Mouse (Mus musculus): ENCODE data around the gene Ifna4. TPM values are rescaled to one million over a fixed set of nuclear protein-coding genes. Genes with fewer than 3 reads are reported as not detected.
"Not testable (repeated sequence)": the region's sequence is repeated elsewhere in the genome, so short reads cannot be mapped to it uniquely, and the experiment has no call there.

Gene Ifna4
- polyA plus RNA-seq (2015; fragmentation: Nextera tagmentation; extraction: Ambion mirVana) = not detected in 2 replicates

DNA sequence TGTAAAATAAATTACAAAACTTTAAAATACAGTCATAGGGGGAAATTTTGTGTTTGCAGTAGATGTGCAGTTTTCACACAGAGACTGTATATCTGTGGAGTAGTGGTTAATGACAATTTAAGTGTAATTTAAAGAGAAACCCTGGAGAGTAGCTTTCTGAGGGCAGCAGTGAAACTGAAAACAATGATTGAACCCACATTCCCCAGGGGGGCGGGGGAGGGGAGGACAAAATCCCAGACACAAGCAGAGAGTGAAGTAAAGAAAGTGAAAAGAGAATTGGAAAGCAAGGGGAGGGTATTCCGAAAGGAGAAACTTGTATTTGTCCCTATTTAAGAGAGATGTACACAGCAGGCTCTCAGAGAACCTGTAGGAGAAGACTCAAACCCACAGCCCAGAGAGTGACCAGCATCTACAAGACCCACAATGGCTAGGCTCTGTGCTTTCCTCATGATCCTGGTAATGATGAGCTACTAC is at the start of gene Ifna4:
Gene Ifna4, plus strand, starts transcription at position 424 of the 474 bp plus-strand sequence.
- TF ChIP-seq CTCF (IDR thresholded peaks at IDR 0.05) = no peak
- TF ChIP-seq EP300 (IDR thresholded peaks at IDR 0.05) = no peak
- no peaks in the 10 kb centered on the region for H3K9me3 ChIP-seq (ENCODE audit: low read length)
- H3K4me2 ChIP-seq (replicated peaks; ENCODE audit: low read depth, low read length) = no peak within 1 kb of the TSS
- H3K4me3 ChIP-seq (ENCODE audit: low read depth, low read length) = no peak within 1 kb of the TSS
- H3K9ac ChIP-seq (replicated peaks; ENCODE audit: low read depth) = no peak within 1 kb of the TSS
- no peaks in the 10 kb centered on the region for H3K27me3 ChIP-seq (replicated peaks; ENCODE audit: insufficient read depth, low read length)
- H3K4me1 ChIP-seq (ENCODE audit: insufficient read depth, low read depth, low read length) = no peaks in the 10 kb centered on the region
- H3K36me3 ChIP-seq (ENCODE audit: insufficient read depth, low read length) = no peaks in the 10 kb centered on the region
- no peak for ATAC-seq
- no peak for DNase-seq (ENCODE audit: low spot score)
- no peak within 1 kb of the TSS for H3K27ac ChIP-seq (ENCODE audit: low read length)
- WGBS = 72% methylated on average over 2 of the region's 2 CpGs

- DNase-seq (ENCODE audit: low spot score); ATAC-seq: not testable (repeated sequence)
- WGBS = 0% methylated on average over 6 of the region's 52 CpGs
These were observed 47.6 kb upstream of the Ifna4 start, which contains the start of gene Gm13275 for GRCm38 (mm10) chr4:88793936-88794675. Gene Gm13275, plus strand, starts transcription at chr4:88794487.

DNA sequence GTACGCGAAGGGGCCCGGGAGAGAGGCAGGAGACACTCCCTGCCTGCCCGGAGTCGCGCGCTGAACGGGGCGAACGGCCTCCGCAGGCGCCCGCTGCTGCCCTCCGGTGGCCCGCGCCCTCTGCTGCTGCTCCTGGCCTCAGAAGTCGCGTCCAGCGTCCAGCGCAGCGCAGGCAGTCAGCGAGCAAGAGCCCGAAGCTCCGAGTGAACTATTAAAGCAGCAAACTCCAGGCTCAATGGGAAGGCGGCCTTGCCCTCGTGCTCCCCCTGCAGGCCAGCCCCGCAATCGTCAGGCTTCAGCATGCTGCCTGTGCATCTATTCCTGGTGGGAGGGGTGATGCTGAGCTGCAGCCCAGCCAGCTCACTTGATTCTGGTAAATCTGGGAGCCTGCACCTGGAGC is 44.6 kb upstream of the Ifna4 start, which contains the start of gene Gm13279:
Gene Gm13279, plus strand, starts transcription at position 301 of the 400 bp plus-strand sequence.
- no CpG with 5 or more reads among the region's 28 CpGs for WGBS
- H3K9me3 ChIP-seq (ENCODE audit: low read length) = not testable (repeated sequence)

More at GRCm38 (mm10) chr4:88793936-88794675, 47.6 kb upstream of the Ifna4 start, which contains the start of gene Gm13275:
- not testable (repeated sequence) for H3K9ac ChIP-seq (replicated peaks; ENCODE audit: low read depth); H3K36me3 ChIP-seq (ENCODE audit: insufficient read depth, low read length); H3K9me3 ChIP-seq (ENCODE audit: low read length); H3K27me3 ChIP-seq (replicated peaks; ENCODE audit: insufficient read depth, low read length); H3K4me1 ChIP-seq (ENCODE audit: insufficient read depth, low read depth, low read length); H3K4me2 ChIP-seq (replicated peaks; ENCODE audit: low read depth, low read length); H3K27ac ChIP-seq (ENCODE audit: low read length); H3K4me3 ChIP-seq (ENCODE audit: low read depth, low read length)
- TF ChIP-seq CTCF (IDR thresholded peaks at IDR 0.05) = peak; percentile 49

GRCm38 (mm10) chr4:88799365-88799764 is 42.3 kb upstream of the Ifna4 start, which contains the start of gene Gm13285:
Gene Gm13285, plus strand, starts transcription at chr4:88799665.
- H3K4me2 ChIP-seq (replicated peaks; ENCODE audit: low read depth, low read length); H3K27ac ChIP-seq (ENCODE audit: low read length); H3K36me3 ChIP-seq (ENCODE audit: insufficient read depth, low read length); DNase-seq (ENCODE audit: low spot score); H3K27me3 ChIP-seq (replicated peaks; ENCODE audit: insufficient read depth, low read length); H3K4me1 ChIP-seq (ENCODE audit: insufficient read depth, low read depth, low read length); H3K4me3 ChIP-seq (ENCODE audit: low read depth, low read length); ATAC-seq; H3K9me3 ChIP-seq (ENCODE audit: low read length); H3K9ac ChIP-seq (replicated peaks; ENCODE audit: low read depth): not testable (repeated sequence)
- WGBS = 14% methylated on average over 1 of the region's 7 CpGs

More for the DNA sequence above, 44.6 kb upstream of the Ifna4 start, which contains the start of gene Gm13279:
- not testable (repeated sequence) for H3K4me1 ChIP-seq (ENCODE audit: insufficient read depth, low read depth, low read length); H3K9ac ChIP-seq (replicated peaks; ENCODE audit: low read depth); H3K4me2 ChIP-seq (replicated peaks; ENCODE audit: low read depth, low read length); H3K27ac ChIP-seq (ENCODE audit: low read length); DNase-seq (ENCODE audit: low spot score); H3K4me3 ChIP-seq (ENCODE audit: low read depth, low read length); H3K36me3 ChIP-seq (ENCODE audit: insufficient read depth, low read length); ATAC-seq; H3K27me3 ChIP-seq (replicated peaks; ENCODE audit: insufficient read depth, low read length)

GRCm38 (mm10) chr4:88802954-88803353 is 38.7 kb upstream of the Ifna4 start, which contains the start of gene Gm13287:
Gene Gm13287, plus strand, starts transcription at chr4:88803254.
- H3K4me3 ChIP-seq (ENCODE audit: low read depth, low read length); ATAC-seq; H3K9ac ChIP-seq (replicated peaks; ENCODE audit: low read depth); H3K4me1 ChIP-seq (ENCODE audit: insufficient read depth, low read depth, low read length); H3K27ac ChIP-seq (ENCODE audit: low read length); DNase-seq (ENCODE audit: low spot score); H3K36me3 ChIP-seq (ENCODE audit: insufficient read depth, low read length); H3K9me3 ChIP-seq (ENCODE audit: low read length); H3K27me3 ChIP-seq (replicated peaks; ENCODE audit: insufficient read depth, low read length); H3K4me2 ChIP-seq (replicated peaks; ENCODE audit: low read depth, low read length): not testable (repeated sequence)
- WGBS = no CpG with 5 or more reads among the region's 29 CpGs

DNA sequence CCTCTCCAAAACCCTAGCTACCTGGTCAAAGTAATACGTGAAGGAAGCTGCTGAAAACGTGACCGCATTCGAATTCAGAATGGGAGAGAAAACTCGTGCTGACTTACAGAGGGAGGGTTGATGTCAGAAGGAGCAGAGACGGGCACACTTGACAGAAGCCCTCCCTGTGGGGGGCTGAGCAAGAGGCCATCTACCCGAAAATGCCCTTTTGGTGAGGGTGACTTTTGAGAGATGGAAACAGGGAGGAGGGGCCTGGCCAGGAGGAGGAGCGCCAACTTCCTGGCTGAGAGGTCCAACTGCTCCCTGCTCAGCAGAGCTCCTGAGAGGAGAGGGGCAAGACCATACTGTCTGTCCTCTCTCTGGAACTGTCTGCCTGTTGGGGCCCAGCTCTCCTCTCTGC is 36.4 kb upstream of the Ifna4 start, which contains the start of gene Gm13288:
Gene Gm13288, plus strand, starts transcription at position 301 of the 400 bp plus-strand sequence.
- H3K9ac ChIP-seq (replicated peaks; ENCODE audit: low read depth); H3K27me3 ChIP-seq (replicated peaks; ENCODE audit: insufficient read depth, low read length); H3K4me1 ChIP-seq (ENCODE audit: insufficient read depth, low read depth, low read length); ATAC-seq; H3K36me3 ChIP-seq (ENCODE audit: insufficient read depth, low read length); H3K9me3 ChIP-seq (ENCODE audit: low read length); DNase-seq (ENCODE audit: low spot score); H3K4me2 ChIP-seq (replicated peaks; ENCODE audit: low read depth, low read length); H3K27ac ChIP-seq (ENCODE audit: low read length); H3K4me3 ChIP-seq (ENCODE audit: low read depth, low read length): not testable (repeated sequence)
- WGBS = no CpG with 5 or more reads among the region's 8 CpGs

Measured in lung, postnatal 0 days (tissue).